Mouse (Mus musculus) small intestine, adult 2 months (tissue): ENCODE results near the gene Nr4a1.

Experiments
- CTCF ChIP-seq: fragments of 200-500 bp; IDR thresholded peaks from 2 replicates; pipeline ENCODE4 v1.5.1; 2012; ENCODE audit warnings: low read depth, mild to moderate bottlenecking, control low read depth, inconsistent platforms, low read length, moderate library complexity, mixed read lengths; ENCODE audit not compliant: insufficient replicate concordance, insufficient read length; ENCODE audit errors: extremely low read depth
- POLR2A ChIP-seq: fragments of 200-500 bp; IDR thresholded peaks from 2 replicates; pipeline ENCODE4 v1.6.1; 2012; ENCODE audit warnings: low read depth, mild to moderate bottlenecking, control low read depth, inconsistent platforms, low read length, moderate library complexity

GRCm38 (mm10) chr15:101253563-101253885 lies 545 bp upstream of the Nr4a1 start:
- TF ChIP-seq CTCF (no peak), POLR2A (no peak)
